Mouse (Mus musculus) cerebellum, adult 8-10 months (tissue): ENCODE results near the gene Prr29.
"Not testable (repeated sequence)": the region's sequence is repeated elsewhere in the genome, so short reads cannot be mapped to it uniquely, and the experiment has no call there.

ENCODE experiments used
- DNase-seq: peaks from one replicate; pipeline ENCODE4 v3.0.0; 2022

Gene Prr29

GRCm38 (mm10) chr11:106355382-106356128, 9.7 kb upstream of the Prr29 start:
- DNase-seq: peak; percentile 64

DNA sequence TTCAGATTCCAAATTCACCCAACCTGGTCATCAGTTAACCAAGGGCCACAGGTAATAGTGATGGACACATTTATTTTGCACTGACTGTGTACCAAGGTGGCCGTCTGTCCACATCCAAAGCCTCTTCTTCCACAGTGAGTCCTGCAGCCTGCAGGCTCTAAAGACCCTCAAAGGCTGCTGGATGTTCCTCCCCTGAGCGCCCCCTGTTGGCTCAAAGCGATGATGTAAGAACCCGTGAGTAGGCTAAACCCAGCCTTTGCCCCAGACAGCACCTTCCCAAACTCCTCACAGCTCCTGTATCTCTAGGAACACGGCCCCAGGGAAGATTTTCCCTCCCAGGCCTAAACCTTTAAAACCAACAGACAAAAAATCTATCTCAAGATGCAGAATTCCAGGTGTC, 5.9 kb upstream of the Prr29 start:
- no peak for DNase-seq

DNA sequence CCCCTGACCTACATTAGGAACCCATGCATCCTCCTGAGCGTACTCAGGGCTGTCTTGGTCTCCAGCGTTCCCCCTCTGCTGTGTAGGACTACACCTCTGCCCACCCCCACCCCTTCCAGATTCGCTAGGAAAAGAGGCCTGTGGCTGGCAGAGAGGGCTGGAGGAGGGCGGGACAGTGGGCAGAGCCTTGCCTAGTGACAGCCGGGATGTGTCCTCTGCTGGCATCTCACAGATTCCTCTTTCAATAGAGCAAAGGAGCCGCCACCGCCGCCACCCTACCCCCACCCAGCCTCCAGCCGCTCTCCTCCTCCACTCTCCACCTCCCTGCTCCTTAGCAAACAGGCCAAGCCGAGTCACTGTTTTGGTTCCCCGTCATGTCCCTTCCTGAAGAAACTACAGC, 560 bp upstream of the Prr29 start:
- no peak for DNase-seq

DNA sequence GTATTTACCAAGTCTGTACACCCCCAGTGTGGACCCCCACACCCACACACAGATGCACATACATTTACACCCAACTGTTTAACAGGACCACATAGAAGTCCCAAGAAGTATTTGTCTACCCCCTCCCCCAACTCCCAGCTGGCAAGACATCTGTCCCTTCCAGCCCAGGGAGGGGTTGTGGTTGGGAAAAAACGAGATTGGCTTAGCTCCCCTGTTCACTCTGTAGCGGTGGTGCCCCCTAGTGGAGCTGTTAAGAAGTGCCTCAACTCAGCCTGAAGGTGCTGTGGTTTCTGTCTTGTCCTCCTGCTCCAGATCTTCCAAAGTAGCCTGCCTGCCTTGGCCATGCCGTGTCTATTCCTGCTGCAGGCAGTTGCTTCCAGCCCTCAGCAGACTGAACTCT, 1.0 kb downstream of the Prr29 start:
- peak; percentile 75 for DNase-seq

DNA sequence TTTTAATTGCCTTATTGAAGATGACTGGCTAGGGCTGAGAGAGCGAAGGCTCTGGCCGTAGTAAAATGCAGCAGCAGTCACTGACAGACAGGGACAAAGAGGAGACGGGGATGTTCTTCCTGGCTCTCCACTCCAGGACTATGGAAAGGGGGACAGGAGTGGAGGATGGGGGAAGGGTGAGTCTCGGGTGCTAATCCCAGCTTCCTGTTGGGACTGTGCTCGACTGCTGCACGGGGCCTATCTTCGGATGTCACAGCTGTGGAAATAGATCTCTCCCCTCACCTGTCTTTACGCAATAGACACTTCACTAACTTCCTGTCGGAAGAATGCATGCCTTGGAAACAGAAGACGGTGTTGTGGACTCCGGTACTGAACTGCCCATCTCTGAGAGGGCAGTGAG, 8.7 kb downstream of the Prr29 start:
- no peak for DNase-seq

DNA sequence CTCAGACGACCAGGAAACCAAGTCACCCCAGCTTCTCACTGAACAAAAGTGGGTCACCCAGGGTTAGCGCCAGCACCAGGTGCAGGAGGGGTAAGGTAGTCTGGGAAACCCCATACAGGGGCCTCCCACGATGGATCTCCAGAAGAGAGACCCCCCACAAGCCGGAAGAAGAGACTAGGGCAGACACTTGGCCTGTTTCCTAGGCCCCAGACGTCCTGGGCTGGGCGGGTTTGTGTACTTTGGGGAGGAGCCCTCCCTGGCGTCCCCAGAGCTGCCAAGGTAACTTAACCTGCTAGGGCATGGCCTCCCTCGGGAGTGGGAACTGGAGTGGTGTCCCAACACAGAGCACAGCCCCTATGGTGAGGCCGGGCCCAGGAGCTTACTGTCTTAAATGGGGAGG, 9.3 kb downstream of the Prr29 start:
- DNase-seq: no peak

DNA sequence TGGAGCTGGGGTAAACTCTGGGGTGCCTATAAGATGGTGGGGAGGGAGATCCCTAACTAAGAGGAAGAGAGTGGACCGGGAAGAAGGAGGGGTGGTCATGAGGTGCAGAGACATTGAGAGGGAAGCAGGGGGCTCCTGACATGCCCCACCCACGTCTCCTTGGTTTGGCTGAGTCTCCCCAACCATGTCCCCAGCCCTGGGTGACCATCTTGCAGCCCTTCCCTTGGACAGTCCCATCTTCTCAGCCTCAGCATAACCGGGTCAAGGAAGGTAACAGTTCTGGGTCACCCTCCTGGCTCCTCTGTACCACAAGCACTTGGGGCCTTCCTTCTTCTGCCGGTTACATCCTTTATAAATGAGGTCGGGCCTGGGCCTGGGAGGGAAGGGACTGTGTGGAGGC, 9.7 kb downstream of the Prr29 start:
- no peak for DNase-seq

DNA sequence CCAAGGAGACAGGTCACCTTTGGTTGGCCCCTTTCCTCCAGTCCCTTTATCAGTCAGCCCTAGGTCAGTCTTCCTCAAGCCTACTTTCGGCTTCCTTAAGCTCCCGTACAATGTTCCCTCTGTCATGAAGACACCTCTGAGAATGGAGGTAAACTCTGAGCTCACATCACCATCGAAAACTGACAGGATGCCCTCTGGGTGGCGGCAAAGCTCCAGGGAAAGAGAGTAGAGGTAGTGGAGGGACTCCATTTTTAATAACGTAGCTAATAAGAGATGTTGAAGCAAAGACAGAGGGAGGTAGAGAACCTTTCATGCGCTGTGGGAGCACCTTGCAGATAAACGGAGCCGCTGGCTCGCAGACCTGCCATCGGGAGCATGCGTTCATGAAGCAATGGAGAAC, 15.7 kb downstream of the Prr29 start:
- DNase-seq: no peak

DNA sequence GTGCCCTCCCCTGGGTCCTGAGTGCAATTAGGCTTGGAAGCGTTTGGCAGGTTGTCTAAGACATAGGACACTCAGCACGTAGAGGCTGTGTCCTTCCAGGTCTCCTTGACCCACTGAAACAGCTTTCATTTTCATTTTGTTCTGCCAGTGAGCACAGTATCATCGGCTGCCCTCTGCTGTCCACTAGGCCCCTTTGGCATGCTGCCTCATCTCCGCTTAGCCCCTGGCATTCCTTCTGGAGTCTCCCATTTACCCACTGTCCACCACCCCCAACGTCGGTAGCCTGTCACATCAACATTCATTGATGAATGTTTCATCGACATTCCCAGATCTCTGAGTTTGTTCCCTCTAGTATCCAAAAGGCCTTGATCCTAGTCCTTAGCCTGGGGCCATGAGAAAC, 16.6 kb downstream of the Prr29 start:
- DNase-seq: no peak

DNA sequence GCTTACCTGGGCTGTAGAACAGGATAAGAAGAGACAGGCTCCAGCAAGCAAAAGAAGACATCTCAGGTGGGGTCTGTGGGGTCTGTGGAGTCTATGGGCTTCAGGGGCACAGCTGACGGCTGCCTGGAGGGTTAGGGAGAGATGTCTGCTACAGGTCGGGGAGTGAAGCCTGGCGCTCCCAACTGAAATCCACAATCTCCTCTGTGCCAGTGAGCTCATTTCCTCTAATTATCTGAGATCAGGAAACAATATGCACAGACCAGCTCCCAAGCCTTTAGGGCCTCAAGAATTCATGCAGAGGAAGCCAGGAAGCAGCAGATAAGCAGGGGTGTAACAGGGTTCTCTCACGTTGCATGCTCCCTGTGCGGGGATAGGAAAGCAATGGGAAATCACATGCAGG, 17.2 kb downstream of the Prr29 start:
- DNase-seq: no peak

DNA sequence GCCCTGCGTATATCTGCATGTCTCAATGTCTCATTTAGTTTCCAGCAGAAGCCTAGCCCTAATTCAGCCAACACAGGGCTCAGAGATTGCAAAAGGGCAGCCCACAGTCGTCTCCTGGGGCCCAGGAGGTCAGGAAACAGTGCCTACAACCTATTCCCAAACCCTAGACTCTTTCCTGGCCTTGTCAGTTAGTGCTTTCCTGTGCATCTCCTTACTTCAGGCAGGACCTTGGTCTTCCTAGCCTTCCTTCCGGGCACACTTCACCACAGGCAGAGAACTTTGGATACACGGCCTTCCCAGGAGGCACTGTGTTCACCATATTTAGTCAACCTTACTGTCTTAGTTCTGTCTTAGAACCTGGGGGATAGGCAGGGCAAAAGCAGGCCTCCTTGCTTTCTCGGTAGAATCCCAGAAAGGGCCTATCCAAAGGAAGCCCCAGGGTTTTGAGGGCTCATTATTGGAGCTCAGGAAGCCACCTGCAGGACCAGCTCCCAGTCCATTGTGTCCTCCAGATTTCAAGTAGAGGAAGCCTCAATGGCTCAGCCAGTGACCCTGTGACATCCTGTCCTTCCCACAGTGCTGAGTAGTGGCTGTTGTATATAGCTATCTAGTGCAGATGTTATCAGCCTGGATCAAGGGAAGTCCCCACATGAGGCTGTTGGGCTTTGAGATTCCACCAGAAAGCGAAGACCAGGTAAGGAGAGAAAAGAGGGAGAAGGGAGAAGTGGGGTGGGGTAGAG, 17.9 kb downstream of the Prr29 start:
- DNase-seq: no peak

DNA sequence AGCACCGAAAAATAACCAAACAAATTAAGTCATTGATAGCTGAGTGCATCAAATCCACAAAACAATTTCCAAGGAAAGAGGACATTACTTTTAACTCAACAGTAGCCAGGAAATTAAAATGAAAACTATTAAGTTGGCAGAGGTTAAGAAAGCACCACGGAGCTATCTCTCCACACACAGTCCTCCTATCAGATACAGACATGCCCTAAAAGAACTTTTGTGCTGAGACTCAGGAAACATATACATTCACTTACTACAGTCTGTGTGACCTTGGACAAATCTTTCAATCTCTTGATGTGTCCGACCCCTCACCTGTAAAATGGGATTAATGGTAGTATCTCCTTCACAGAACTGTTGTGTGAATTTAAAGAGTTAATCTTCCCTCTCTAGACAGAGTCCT, 21.1 kb downstream of the Prr29 start:
- no peak for DNase-seq

- no peak for DNase-seq
Observed at GRCm38 (mm10) chr11:106387020-106387419, 21.7 kb downstream of the Prr29 start.

GRCm38 (mm10) chr11:106387791-106388216, 22.5 kb downstream of the Prr29 start, which contains the start of gene Icam2:
Gene Icam2, minus strand, starts transcription at chr11:106388075.
- no peak for DNase-seq

GRCm38 (mm10) chr11:106389611-106390010, 24.3 kb downstream of the Prr29 start:
- DNase-seq: no peak

GRCm38 (mm10) chr11:106390757-106391156, 25.5 kb downstream of the Prr29 start:
- no peak for DNase-seq

- peak; percentile 69 for DNase-seq
Observed at GRCm38 (mm10) chr11:106391546-106392188, 26.4 kb downstream of the Prr29 start.

DNA sequence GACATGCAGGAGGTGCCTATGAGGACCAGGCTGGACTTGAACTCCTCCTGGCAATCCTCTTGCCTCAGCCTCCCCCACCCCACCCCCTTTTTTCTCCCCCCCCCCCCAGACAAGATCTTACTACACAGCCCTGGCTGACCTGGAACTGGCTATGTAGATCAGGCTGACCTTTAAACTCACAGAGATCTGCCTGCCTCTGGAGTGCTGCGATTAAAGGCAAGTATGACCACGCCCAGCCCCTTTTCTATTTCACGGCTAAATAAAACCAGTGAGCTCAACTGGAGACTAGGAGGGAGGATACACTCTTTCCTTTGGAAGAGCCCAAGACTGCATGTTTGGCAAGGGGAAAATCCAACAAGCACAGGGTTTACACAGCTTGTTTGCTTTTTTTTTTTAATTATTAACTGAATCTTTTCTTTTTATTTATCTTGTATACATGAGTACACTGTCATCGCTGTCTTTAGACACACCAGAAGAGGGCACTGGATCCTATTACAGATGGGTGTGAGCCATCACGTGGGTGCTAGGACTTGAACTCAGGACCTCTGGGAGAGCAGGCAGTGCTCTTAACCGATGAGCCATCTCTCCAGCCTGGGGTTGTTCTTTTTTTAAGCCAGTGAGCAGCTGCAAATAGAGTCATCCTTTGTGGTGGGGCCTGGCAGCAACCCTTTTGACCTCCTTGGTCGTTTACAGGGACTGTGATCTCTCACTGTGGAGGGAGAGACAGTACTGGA, 27.5 kb downstream of the Prr29 start:
- DNase-seq: no peak

DNA sequence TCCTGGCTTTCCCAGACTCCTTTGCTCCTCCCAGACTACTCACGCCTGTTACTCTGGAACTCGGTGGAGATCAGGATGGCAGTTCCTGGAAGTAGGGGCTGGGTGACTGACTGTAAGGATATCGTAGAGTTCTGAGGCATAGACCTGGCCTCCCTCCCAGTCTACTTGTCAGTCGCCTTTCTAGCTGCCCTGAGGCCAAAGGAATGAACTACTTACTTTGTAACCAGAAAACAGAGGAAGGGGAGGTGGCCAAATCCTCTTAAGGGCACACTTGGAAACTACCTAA, 28.0 kb downstream of the Prr29 start:
- no peak for DNase-seq

- not testable (repeated sequence) for DNase-seq
Observed at GRCm38 (mm10) chr11:106394055-106394454, 28.8 kb downstream of the Prr29 start.

GRCm38 (mm10) chr11:106397656-106398055, 32.4 kb downstream of the Prr29 start:
- no peak for DNase-seq

GRCm38 (mm10) chr11:106398481-106398880, 33.2 kb downstream of the Prr29 start:
- no peak for DNase-seq

DNA sequence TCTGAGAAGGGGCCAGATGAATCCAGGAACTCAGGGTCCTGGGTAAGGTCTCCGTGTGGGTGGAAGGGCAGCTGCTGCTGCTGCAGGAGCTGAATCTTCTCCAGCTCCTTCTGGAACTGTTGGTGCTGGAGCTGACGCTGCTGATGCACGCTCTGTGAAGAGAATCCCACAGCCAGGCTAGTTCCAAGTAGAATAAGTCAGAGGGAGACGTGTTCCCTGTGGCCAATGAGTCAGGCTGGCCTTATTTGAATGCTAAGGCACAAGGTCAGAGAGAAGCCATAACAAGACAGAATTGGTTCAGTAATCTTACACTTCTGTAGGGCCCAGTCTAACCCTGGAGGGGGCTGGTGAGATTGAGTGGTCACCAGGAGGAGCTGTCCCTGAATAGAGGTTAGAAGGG, 44.7 kb downstream of the Prr29 start:
- DNase-seq: no peak

DNA sequence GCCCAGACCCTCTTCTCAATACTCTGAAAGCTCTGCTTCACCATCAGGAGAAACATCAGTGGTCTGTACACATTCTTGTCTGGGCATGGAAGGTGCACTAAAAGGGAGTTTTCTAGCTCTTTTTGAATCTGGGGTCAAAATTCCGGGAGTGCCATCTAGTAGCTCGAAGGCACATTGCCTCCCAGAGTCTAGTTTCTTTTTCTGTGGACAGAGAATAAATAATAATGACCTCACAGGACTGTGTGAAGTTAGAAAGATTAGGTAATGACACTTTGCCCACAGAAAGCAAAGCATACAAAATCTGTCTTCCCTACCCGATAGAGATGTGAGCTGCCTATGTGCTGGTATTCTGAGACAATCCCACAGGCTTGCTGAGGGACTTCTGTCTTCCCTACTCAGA, 45.2 kb downstream of the Prr29 start:
- DNase-seq: no peak
